Mouse (Mus musculus): Measurements from ENCODE around the gene Dap3. TPM values are rescaled to one million over a fixed set of nuclear protein-coding genes. Genes with fewer than 3 reads are reported as not detected.
"Not testable (repeated sequence)": the region's sequence is repeated elsewhere in the genome, so short reads cannot be mapped to it uniquely, and the experiment has no call there.

Dap3 gene
- total RNA-seq, 2 experiments from 2014 or later: 109 to 111 TPM

GRCm38 (mm10) chr3:88918981-88919380 is 32.0 kb downstream of the Dap3 start:
- intact Hi-C loops (cut with DNase I): no loop called here
- DNase-seq (ENCODE audit: low spot score in 2 of 2): no peak

DNA sequence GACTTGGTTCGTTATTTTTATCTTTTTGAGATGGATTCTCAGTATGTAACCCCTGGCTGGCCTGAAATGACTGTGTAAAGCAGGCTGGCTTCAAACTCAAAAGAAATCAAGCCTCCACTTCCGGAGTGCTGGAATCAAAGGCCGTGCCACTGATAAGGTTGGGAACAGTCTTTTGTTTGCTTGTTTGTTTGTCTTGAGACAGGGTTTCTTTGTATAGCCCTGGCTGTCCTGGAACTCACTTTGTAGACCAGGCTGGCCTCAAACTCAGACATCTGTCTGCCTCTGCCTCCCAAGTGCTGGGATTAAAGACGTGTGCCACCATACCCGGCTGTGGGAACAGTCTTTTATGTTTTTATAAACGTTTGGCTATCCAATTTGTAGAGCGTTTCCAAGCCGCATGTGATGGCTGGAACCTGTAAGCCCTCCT is 36.6 kb downstream of the Dap3 start:
- DNase-seq (ENCODE audit: low spot score in 2 of 2): no peak

GRCm38 (mm10) chr3:88913511-88914383 is 37.2 kb downstream of the Dap3 start, which contains the start of gene Msto1:
Gene Msto1, minus strand, starts transcription at chr3:88913999.
- intact Hi-C loops (cut with DNase I): no loop called here

More for the DNA sequence above, 36.6 kb downstream of the Dap3 start:
- intact Hi-C loops (cut with DNase I): no loop called here

DNA sequence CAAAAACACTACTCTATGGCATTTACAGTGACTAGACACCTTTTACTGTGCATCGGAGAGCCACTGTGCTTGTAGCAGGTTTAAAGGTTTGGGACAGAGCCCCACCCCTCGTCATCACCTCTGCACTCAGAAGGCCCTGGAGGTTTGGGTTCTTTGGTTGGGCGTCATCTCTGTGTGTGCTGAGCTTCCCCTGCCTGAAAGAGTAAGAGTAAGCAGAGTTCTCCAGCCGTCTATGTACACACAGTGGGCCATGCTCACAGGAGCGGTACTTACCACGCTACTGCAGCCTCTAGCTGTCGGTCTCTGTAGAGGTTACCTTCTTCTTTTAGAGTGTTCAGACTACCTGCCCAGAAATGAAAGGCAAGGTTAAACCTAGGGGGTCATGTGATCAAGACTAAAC is 38.4 kb downstream of the Dap3 start:
- intact Hi-C loops (cut with DNase I): no loop called here
- no peak for DNase-seq (ENCODE audit: low spot score in 2 of 2)

More at GRCm38 (mm10) chr3:88913511-88914383, 37.2 kb downstream of the Dap3 start, which contains the start of gene Msto1:
- DNase-seq (ENCODE audit: low spot score in 2 of 2): peak; percentile 93

DNA sequence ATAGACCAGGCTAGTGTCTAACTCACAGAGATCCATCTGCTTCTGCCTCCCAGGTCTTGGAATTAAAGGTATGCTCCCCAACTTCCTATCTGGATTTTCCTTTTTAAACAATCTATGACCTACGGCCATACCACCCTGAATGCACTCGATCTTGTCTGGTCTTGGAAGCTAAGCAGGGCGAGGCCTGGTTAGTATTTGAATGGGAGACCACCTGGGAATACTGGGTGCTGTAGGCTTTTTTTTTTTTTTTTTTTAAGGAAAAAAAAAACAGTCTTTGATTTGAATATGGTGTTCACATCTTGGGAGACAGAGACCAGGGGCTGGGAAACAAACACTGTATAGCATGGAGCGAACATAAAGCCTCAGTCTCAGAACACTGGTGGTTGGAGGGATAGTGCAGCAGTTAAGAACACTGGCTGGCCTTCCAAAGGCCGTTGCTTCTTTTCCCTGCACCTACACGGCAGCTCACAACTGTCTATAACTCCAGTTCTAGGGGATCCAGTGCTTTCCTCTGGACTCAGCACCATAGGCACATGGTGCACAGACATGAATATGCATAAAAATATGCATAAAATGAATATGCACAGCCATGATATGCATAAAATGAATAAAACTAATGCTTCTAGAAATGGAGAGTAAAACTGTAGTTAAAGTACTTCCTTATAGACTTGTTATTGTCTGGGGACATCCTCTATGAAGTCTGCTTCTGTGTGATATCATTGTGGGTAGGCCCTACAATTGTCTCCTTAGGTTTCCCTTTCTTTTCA is 44.4 kb downstream of the Dap3 start:
- no peak for DNase-seq (ENCODE audit: low spot score in 2 of 2)
- intact Hi-C loops (cut with DNase I): no loop called here

DNA sequence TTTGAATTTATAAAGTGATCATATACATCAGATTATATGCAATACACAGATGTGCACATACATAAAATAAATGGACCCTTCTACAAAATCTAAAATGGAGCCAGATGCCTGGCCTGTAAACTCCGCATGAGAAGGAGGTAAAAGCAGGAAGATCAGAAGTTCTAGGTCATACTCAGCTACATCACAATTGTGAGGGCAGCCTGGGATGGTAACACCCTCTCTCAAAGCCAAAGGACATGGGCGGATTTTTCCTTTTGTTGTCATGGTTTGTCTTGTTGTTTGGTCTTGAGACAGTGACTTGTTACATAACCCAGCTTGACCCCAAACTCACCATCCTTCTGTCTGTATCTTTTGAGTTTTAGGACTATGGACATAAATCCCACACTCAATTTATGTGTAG is 45.2 kb downstream of the Dap3 start:
- intact Hi-C loops (cut with DNase I): no loop called here
- DNase-seq (ENCODE audit: low spot score in 2 of 2): no peak

GRCm38 (mm10) chr3:88905209-88905608 is 45.8 kb downstream of the Dap3 start:
- peak in 1 of 2 experiments; percentile 62 for DNase-seq (ENCODE audit: low spot score in 2 of 2)
- intact Hi-C loops (cut with DNase I): no loop called here

GRCm38 (mm10) chr3:88904803-88905202 is 46.2 kb downstream of the Dap3 start:
- intact Hi-C loops (cut with DNase I): no loop called here
- no peak for DNase-seq (ENCODE audit: low spot score in 2 of 2)

GRCm38 (mm10) chr3:88893011-88893410 is 58.0 kb downstream of the Dap3 start:
- DNase-seq (ENCODE audit: low spot score in 2 of 2); intact Hi-C loops (cut with DNase I): not testable (repeated sequence)

- DNase-seq (ENCODE audit: low spot score in 2 of 2); intact Hi-C loops (cut with DNase I): not testable (repeated sequence)
These were observed 68.4 kb downstream of the Dap3 start for GRCm38 (mm10) chr3:88882536-88882935.

Other genes with a start within 250 kb of the Dap3 start
- 10 to 100 TPM; 45.5 to 47.8 TPM for gene Rit1, start 234.3 kb downstream of the Dap3 start, total RNA-seq (2021)
- gene Syt11, start 176.0 kb downstream of the Dap3 start, total RNA-seq (2021): 100 to 1,000 TPM; 491 to 530 TPM
- 10 to 100 TPM; 41.6 to 42.3 TPM for gene Gon4l, start 116.0 kb downstream of the Dap3 start, total RNA-seq (2021)
- 10 to 100 TPM; 22.8 to 28.7 TPM for gene Msto1, start 37.2 kb downstream of the Dap3 start, total RNA-seq (2021)
- gene Ash1l, start 559 bp downstream of the Dap3 start, total RNA-seq (2021): 10 to 100 TPM; 64.0 to 66.9 TPM
- gene Rusc1, start 142.1 kb upstream of the Dap3 start, total RNA-seq (2021): 100 to 1,000 TPM; 205 to 214 TPM
- gene Gm43738, start 149.9 kb upstream of the Dap3 start, total RNA-seq (2021): not detected
- gene Fdps, start 150.8 kb upstream of the Dap3 start, total RNA-seq (2021): 100 to 1,000 TPM in 1 of 2 experiments, 10 to 100 TPM in 1; 97.9 to 102 TPM
- gene Pklr, start 185.0 kb upstream of the Dap3 start, total RNA-seq (2021): not detected
- gene Hcn3, start 209.0 kb upstream of the Dap3 start, total RNA-seq (2021): 10 to 100 TPM; 20.4 to 25.1 TPM
- 10 to 100 TPM; 46.7 TPM for gene Clk2, start 213.6 kb upstream of the Dap3 start, total RNA-seq (2021)
- gene Scamp3, start 226.3 kb upstream of the Dap3 start, total RNA-seq (2021): 10 to 100 TPM; 77.0 to 79.2 TPM
- 10 to 100 TPM; 73.5 to 77.2 TPM for gene Fam189b, start 232.0 kb upstream of the Dap3 start, total RNA-seq (2021)